Mouse (Mus musculus): ENCODE data around the gene Tubb2b.

DNA sequence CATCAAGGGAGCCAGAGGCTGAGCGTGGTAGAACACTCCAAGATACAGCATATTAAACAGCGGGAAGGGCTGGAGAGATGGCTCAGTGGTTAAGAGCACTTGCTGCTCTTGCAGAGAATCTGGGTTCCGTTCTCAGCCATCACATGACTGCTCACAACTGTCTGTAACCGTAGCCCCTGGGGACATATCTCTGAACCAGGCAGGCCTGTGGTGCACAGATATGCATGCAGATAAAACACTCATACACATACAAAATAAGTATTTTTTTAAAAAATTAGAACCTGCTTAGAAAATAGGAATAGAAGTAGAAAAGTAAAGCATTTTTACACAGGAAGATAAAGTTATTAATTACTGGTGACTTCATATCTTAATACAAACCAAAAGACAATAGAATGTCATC lies 11.4 kb downstream of the Tubb2b start:
- no peak for TF ChIP-seq CTCF (IDR thresholded peaks at IDR 0.05; ENCODE audit: insufficient read depth, low read length)
- no peak for TF ChIP-seq POLR2A (IDR thresholded peaks at IDR 0.05; ENCODE audit: borderline replicate concordance, extremely low read depth, low read depth, low read length)
